Mouse (Mus musculus) ovary, postnatal 14 days (tissue): ENCODE data around the gene Itm2b.

ENCODE experiments used
- DNase-seq: peaks from one replicate; pipeline ENCODE4 v3.0.0; 2022; ENCODE audit warnings: low spot score

Gene Itm2b

GRCm38 (mm10) chr14:73368221-73368620 lies 16.9 kb downstream of the Itm2b start:
- DNase-seq: no peak

- no peak for DNase-seq
Observed at GRCm38 (mm10) chr14:73366278-73366677, 18.8 kb downstream of the Itm2b start.

GRCm38 (mm10) chr14:73363782-73364181 lies 21.3 kb downstream of the Itm2b start:
- DNase-seq: no peak

- no peak for DNase-seq
Observed at GRCm38 (mm10) chr14:73354700-73355099, 30.4 kb downstream of the Itm2b start.

- no peak for DNase-seq
Observed at GRCm38 (mm10) chr14:73351118-73351517, 34.0 kb downstream of the Itm2b start.

GRCm38 (mm10) chr14:73350029-73350428 lies 35.1 kb downstream of the Itm2b start:
- no peak for DNase-seq

GRCm38 (mm10) chr14:73349061-73349670 lies 35.9 kb downstream of the Itm2b start:
- DNase-seq: no peak

GRCm38 (mm10) chr14:73347302-73347701 lies 37.8 kb downstream of the Itm2b start:
- no peak for DNase-seq

- no peak for DNase-seq
Observed at GRCm38 (mm10) chr14:73345614-73346013, 39.5 kb downstream of the Itm2b start.

GRCm38 (mm10) chr14:73340051-73340755 lies 44.9 kb downstream of the Itm2b start:
- DNase-seq: no peak

- no peak for DNase-seq
Observed at GRCm38 (mm10) chr14:73339615-73340014, 45.5 kb downstream of the Itm2b start.

- no peak for DNase-seq
Observed at GRCm38 (mm10) chr14:73336316-73337080, 48.6 kb downstream of the Itm2b start.

GRCm38 (mm10) chr14:73334926-73335805 lies 49.9 kb downstream of the Itm2b start:
- no peak for DNase-seq

- DNase-seq: no peak
Observed at GRCm38 (mm10) chr14:73333880-73334279, 51.2 kb downstream of the Itm2b start.

GRCm38 (mm10) chr14:73331386-73331785 lies 53.7 kb downstream of the Itm2b start:
- DNase-seq: no peak

- DNase-seq: no peak
Observed at GRCm38 (mm10) chr14:73329871-73330270, 55.2 kb downstream of the Itm2b start.

GRCm38 (mm10) chr14:73326511-73326910 lies 58.6 kb downstream of the Itm2b start:
- no peak for DNase-seq

GRCm38 (mm10) chr14:73325456-73326381 lies 59.4 kb downstream of the Itm2b start, which contains the start of gene Rb1:
Gene Rb1, minus strand, starts transcription at chr14:73325822.
- peak; percentile 71 for DNase-seq

- peak; percentile 16 for DNase-seq
Observed at GRCm38 (mm10) chr14:73324634-73325455, 60.2 kb downstream of the Itm2b start.

GRCm38 (mm10) chr14:73323965-73324364 lies 61.1 kb downstream of the Itm2b start:
- no peak for DNase-seq
